Mouse (Mus musculus) spleen, adult 18-20 months (tissue): Measurements from ENCODE around the gene 8030474K03Rik.
"Not testable (repeated sequence)": the region's sequence is repeated elsewhere in the genome, so short reads cannot be mapped to it uniquely, and the experiment has no call there.

Source experiments
- DNase-seq, 2 experiments: peaks; one replicate each; pipeline ENCODE4 v3.0.0; 2022; ENCODE audit warnings: mixed read lengths in 2 of 2

The 8030474K03Rik gene

DNA sequence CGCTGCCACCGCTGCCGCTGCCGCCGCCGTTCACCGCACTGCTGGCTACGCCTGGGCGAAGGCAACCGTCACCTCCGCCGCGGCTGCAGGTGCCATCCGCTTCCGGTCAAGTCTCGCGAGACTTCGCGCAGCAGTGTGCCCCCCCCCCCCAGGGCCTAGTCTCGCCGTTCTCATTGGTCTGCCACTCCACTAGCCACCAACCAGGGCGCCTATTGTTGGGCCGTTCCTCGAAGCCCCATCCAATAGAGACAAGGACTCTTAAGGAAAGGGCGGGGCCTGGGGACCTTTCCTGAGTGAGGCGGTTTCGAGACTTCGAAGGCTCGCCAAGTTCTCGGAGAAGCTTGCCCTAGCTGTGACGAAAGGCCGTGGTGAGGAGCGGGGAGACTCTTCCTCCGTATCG lies at the start of gene 8030474K03Rik, which contains the start of gene Gm4779:
Gene 8030474K03Rik (plus strand): TSS at position 315 of the 400 bp plus-strand sequence.
Gene Gm4779 (minus strand): TSS at position 82 of the 400 bp plus-strand sequence.
- no peak for DNase-seq

DNA sequence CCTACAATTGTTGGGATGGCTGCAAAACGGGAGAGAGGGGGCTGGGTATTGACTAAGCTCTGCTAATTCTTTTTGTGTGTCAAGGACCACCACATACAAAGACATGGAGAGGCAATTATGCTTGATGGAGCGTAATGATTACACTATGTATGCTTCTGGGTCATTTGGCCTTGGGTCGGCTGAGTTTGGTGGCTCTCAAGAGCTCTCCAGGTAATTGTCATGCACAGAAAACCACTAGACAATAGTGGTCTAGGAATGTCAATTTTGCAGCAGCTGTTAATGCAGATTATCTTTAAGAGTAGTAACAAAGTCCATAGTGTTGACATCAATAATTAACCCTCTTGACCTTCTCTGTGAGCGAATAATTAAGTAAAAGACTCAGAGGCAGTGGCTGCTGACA lies 44.3 kb upstream of the 8030474K03Rik start:
- DNase-seq: no peak

DNA sequence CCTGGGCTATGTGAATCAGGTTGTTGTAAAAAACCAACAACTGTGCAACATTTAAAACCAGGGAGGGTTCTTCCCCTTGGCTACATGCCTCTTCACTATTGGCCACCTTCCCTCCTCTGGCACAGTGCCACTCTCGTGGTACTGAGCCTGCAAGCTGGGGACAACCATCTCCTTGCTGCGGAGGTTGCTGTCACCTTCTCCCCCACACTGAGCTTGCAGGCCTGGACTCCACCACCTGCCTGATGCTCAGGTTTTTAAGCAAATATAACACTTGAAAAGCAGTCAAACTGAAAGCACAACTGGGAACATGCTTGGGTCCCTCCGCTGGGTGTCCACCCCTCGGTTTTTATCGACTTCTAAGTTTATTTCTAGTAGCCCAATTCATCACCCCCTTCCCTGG lies 40.0 kb upstream of the 8030474K03Rik start:
- DNase-seq: no peak

DNA sequence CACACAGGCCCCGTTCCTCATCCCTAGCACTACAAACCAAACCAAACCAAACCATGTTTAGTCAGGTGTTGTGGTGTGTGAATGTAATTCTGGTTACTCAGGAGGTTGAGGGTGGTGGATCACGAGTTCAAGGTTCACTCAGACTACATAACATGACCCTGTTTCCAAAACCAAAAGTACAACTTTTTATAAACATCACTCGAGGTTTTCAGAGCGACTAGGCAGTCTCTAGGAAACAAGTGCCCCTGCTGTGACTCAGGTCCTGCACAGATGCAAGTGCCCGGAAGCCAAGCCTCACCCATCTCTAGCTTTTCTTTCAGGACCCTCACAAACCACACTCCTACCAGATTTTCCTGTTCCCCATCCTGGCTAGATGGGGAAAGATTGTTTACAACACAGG lies 29.8 kb upstream of the 8030474K03Rik start:
- no peak for DNase-seq

- no peak for DNase-seq
These were observed 29.3 kb upstream of the 8030474K03Rik start for GRCm38 (mm10) chrX:101765111-101765510.

DNA sequence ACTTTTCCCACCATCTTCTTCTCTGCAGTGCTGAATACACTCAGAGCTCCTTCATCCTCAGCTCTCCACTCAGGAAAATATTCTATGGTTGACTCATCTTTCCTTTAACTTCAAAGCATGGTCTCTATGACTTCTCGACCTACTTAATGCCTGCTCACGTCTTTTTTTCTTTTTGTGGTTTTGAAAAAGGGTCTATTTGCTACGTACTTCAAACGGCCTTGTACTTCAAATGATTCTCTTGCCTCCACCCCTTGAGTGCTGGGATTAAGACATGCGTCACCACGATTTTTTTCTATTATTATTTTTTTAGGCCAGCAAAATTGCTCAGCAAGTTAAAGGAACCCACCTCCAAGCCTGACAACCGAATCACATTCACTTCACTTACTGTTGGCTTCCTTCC lies 27.2 kb upstream of the 8030474K03Rik start:
- no peak for DNase-seq

DNA sequence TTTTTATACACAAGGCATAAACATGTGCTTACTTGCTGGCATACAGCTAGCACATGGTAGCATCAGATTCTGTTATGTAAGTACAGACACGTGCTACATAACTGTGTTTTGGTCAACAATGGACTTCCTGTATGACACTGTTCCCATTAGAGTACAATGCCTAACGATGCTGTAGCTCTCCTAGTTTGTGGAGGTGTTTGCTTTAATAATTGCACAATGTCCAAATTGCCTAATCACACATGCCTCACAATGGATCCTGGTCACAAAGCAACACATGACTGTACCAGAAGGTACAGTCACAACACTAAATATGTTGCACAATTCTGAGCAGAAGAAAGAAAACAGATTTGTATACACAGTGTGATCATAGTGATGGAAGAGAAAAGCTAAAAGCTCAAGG lies 25.0 kb upstream of the 8030474K03Rik start:
- no peak for DNase-seq

DNA sequence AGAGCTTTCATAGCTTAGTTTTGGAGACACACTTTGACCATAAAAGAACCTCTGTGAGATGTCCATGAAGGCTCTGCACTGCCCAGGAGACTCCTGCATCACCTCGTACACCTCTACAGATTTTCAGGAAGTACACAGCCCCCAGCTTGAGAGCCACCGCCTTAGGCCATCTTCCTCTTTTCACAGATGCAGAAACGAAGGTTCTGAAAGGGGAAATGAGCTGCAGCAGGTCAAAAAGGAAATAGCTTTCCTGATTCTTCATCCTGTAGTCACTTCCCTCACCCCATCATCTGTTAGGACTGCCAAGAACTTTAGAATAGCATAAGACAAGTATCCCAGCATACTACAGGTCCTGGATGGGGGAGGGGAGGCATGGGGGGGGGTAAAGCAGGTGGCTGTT lies 24.1 kb upstream of the 8030474K03Rik start:
- peak in 1 of 2 experiments; percentile 21 for DNase-seq

DNA sequence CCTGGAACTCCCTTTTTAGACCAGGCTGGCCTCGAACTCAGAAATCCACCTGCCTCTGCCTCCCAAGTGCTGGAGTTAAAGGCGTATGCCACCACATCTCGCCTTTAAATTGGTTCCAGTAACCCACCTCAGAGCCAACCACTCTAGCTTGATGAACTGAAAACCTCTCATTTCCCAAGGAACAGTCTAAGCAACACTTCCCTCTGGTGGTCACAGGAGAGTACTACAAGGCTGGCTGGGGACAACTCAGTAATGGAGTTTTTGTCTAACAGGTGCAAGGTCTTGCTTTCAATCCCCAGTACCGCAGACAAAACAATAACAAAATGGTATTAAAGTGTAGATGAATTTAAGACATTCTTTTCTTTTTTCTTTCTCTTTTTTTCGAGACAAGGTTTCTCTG lies 22.4 kb upstream of the 8030474K03Rik start:
- peak; percentile 27 to 56 for DNase-seq

DNA sequence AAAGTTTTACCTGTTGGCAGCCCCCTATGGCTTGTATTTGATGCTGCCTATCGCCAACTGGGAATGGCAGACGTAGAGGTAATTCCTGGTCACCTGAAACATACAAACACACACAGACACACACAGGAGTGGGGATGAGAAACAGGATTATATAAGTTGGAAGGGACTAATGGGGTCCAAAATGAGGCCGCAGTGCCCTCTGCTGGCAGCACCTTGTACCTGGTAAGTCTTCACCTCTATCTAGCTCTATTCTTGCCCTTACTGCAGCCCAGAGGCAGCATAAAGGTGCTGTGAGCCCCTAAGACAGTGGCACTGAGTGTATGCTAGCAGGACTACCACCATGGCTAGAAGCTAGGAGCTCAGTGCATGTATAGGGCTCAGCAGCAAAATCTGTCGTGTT lies 2.9 kb upstream of the 8030474K03Rik start:
- DNase-seq: peak in 1 of 2 experiments; percentile 62

- DNase-seq: no peak
These were observed 11.1 kb downstream of the 8030474K03Rik start for GRCm38 (mm10) chrX:101805512-101805911.

- DNase-seq: no peak
These were observed 17.3 kb downstream of the 8030474K03Rik start for GRCm38 (mm10) chrX:101811750-101812149.

GRCm38 (mm10) chrX:101819163-101819562 lies 24.7 kb downstream of the 8030474K03Rik start:
- no peak for DNase-seq

DNA sequence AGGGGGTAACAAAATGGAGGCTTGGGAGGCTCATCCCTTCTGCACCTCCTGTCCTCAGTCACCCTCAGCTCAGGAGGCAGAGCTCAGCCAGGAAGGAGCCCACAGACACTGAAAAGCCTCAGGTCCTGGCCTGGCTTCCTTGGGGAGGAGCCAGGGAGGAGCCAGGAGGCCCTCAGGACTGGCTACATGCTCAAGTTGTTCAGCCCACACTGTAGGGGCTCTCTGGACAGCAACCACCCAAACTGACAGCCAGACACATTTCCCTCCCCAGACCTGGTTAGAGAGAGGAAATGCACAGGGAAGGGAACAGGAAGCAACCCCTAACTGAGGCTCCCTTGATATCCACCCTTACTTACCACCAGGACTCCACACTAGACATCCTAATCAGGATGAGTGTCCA lies 25.5 kb downstream of the 8030474K03Rik start:
- DNase-seq: not testable (repeated sequence)

DNA sequence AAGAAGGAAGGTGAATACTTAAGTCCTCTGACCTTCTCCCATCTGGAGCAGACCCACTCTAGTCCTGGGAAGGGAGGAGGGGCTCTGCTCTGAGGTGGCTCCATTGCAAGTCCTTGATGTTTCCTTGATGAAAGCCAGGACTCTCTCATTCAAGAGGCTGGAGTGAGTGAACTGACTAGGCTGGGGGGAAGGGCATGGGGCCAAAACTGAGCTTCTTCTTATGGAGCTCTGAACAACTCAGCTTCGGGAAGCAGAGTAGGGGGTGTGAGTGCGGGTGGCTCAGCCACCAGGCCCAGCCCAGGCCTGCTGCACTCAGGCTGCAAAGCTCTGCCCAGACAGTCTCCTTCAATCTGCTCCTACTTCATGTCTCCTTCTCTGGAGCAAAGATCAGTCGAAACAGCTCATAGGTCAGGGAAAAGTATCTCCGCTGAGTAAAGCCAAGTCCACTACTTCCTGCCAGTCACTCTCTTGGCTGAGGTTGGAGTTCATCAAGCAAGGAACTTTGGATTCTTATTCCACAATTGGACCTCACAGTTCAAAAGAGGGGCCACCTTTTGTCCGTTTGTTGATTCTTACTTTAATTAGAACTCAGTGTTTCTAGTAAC lies 52.8 kb downstream of the 8030474K03Rik start:
- DNase-seq: no peak
